Mouse (Mus musculus) heart, postnatal 4 days (tissue): ENCODE measurements around the gene Clk1. TPM values are rescaled to one million over a fixed set of nuclear protein-coding genes. Genes with fewer than 3 reads are reported as not detected.

Experiments
- total RNA-seq, 2 experiments: library from RNA; stranded (reverse); gene quantifications; 2 replicates each; pipeline ENCODE4 v1.2.3; 2021

The Clk1 gene
- total RNA-seq, 2 experiments from 2014 or later = 60.7 to 61.5 TPM

Other genes with a start within 250 kb of the Clk1 start
- gene Aox4, start 213.7 kb downstream of the Clk1 start, total RNA-seq = not detected
- gene Aox2, start 145.7 kb downstream of the Clk1 start, total RNA-seq = under 1 TPM in 1 of 2 experiments, not detected in 1; 0.05 TPM
- gene Bzw1, start 31.2 kb downstream of the Clk1 start, total RNA-seq = 100 to 1,000 TPM; 135 to 136 TPM
- gene Nif3l1, start 21.1 kb upstream of the Clk1 start, total RNA-seq = 10 to 100 TPM; 13.7 to 18.4 TPM
- gene Ppil3, start 21.4 kb upstream of the Clk1 start, total RNA-seq = 10 to 100 TPM; 18.9 to 19.8 TPM
- 10 to 100 TPM; 16.7 to 17.7 TPM for gene Orc2, start 81.0 kb upstream of the Clk1 start, total RNA-seq
- 10 to 100 TPM in 1 of 2 experiments, 1 to 10 TPM in 1; 9.9 to 11.3 TPM for gene Fam126b, start 162.3 kb upstream of the Clk1 start, total RNA-seq
- gene Ndufb3, start 162.3 kb upstream of the Clk1 start, total RNA-seq = 100 to 1,000 TPM; 174 to 189 TPM